Mouse (Mus musculus) liver, embryonic 13.5 days (tissue): ENCODE measurements around the gene Rad54l. TPM values are rescaled to one million over a fixed set of nuclear protein-coding genes. Genes with fewer than 3 reads are reported as not detected.

Experiments
- ATAC-seq: fragments of 200-750 bp; cut with Nextera tagmentation; 2 replicates; pipeline ENCODE4 v1.8.0; 2017; ENCODE audit warnings: low read depth, mild to moderate bottlenecking, moderate number of reproducible peaks, moderate library complexity
- DNase-seq: peaks from one replicate; pipeline ENCODE4 v3.0.0; 2022
- H3K27ac ChIP-seq: fragments of 300-500 bp; sonication (generic); 2 replicates; pipeline ENCODE4 v1.5.1; 2015; ENCODE audit warnings: moderate library complexity, mild to moderate bottlenecking, inconsistent platforms
- H3K27me3 ChIP-seq: fragments of 300-500 bp; sonication (generic); 2 replicates; pipeline ENCODE4 v1.6.1; 2015; ENCODE audit warnings: mild to moderate bottlenecking, inconsistent platforms
- H3K36me3 ChIP-seq: fragments of 300-500 bp; sonication (generic); 2 replicates; pipeline ENCODE4 v1.6.1; 2015; ENCODE audit warnings: mild to moderate bottlenecking, inconsistent platforms
- H3K4me1 ChIP-seq: fragments of 300-500 bp; sonication (generic); replicated peaks from 2 replicates; pipeline ENCODE4 v1.6.1; 2015; ENCODE audit warnings: inconsistent platforms
- H3K4me2 ChIP-seq: fragments of 300-500 bp; sonication (generic); 2 replicates; pipeline ENCODE4 v1.6.1; 2015; ENCODE audit warnings: inconsistent platforms, mild to moderate bottlenecking, moderate library complexity
- H3K4me3 ChIP-seq: fragments of 300-500 bp; sonication (generic); replicated peaks from 2 replicates; pipeline ENCODE4 v1.5.1; 2015; ENCODE audit warnings: mild to moderate bottlenecking, inconsistent platforms
- H3K9ac ChIP-seq: fragments of 300-500 bp; sonication (generic); 2 replicates; pipeline ENCODE4 v1.6.1; 2015; ENCODE audit warnings: mild to moderate bottlenecking, inconsistent platforms
- H3K9me3 ChIP-seq: fragments of 300-500 bp; sonication (generic); replicated peaks from 2 replicates; pipeline ENCODE4 v1.6.1; 2016; ENCODE audit warnings: inconsistent platforms
- WGBS: fragments of 180-500 bp; shearing (Covaris S2); methylation state at CpG from one replicate; pipeline ENCODE4 v1.1.7; 2015; ENCODE audit not compliant: insufficient replicate concordance; 5-methylcytosine and 5-hydroxymethylcytosine counted together
- polyA plus RNA-seq: library from polyadenylated mRNA; unstranded; fragments of >200 nt; fragmentation: Nextera tagmentation; extraction: Ambion mirVana; gene quantifications from 2 replicates; pipeline ENCODE4 v1.2.1, GENCODE M21; 2015

The Rad54l gene
- polyA plus RNA-seq, 1 experiment from 2014 or later, result 33.8 TPM

DNA sequence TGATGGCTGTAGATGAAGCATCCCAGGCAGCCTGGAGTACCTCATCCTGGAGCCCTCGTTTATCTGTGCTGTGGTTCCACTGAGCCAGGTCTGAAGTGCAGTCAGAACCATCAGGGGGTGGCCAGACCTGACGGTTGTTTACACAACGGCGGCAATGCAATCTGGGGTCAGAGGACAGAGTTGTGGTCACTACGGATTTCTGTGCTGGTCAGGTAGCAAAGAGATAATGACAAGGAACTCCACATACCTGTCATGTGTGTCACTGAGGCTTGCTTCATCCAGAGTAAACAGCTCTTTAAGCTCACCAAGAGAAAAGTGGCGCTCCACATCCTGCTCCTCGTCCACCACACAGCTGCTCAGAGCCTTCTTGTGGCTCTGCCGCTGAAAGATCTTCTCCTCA, 26.3 kb downstream of the Rad54l start:
- Histone ChIP-seq H3K9me3 (no peaks in the 10 kb centered on the region), H3K4me3 (no peak overlapping the region), H3K36me3 (peaks cover 98% of the 10 kb centered on the region), H3K27me3 (no peaks in the 10 kb centered on the region), H3K9ac (no peak overlapping the region), H3K4me2 (no peak overlapping the region), H3K27ac (0 out of 2 replicates have a peak overlapping the region, but pooled peaks have one; percentile 0), H3K4me1 (peaks cover 28% of the 10 kb centered on the region)
- peak; percentile 43 for ATAC-seq
- 74% methylated on average over 8 of the region's 8 CpGs for WGBS
- DNase-seq, result no peak

DNA sequence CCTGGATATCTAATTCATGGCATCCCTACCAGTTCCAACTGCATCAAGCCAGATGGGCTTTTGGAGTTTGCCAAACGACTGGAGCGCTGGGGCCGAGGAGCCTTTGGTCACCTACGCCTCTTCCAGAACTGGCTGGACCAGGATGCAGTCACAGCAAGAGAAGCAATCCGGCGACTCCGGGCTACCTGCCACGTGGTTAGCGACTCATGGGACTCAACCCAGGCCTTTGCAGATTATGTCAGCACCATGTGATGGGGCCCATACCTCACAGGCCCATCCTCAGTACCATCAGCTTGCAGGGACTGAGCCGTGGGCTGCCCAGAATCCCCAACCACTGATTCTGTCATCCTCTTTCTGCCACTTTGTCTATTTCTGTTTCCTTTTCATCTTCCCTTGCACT, 27.2 kb downstream of the Rad54l start:
- Histone ChIP-seq H3K36me3 (peaks cover 97% of the 10 kb centered on the region), H3K4me2 (no peak overlapping the region), H3K27ac (0 out of 2 replicates have a peak overlapping the region, but pooled peaks have one; percentile 0), H3K4me1 (peaks cover 18% of the 10 kb centered on the region), H3K27me3 (no peaks in the 10 kb centered on the region), H3K9ac (no peak overlapping the region), H3K4me3 (no peak overlapping the region), H3K9me3 (no peaks in the 10 kb centered on the region)
- 82% methylated on average over 10 of the region's 10 CpGs for WGBS
- ATAC-seq, result no peak
- no peak for DNase-seq

GRCm38 (mm10) chr4:116088510-116089249, 34.8 kb downstream of the Rad54l start:
- Histone ChIP-seq H3K4me3 (no peak overlapping the region), H3K36me3 (peaks cover 73% of the 10 kb centered on the region), H3K27me3 (no peaks in the 10 kb centered on the region), H3K9ac (no peak overlapping the region), H3K4me2 (no peak overlapping the region), H3K9me3 (no peaks in the 10 kb centered on the region), H3K27ac (no peak overlapping the region), H3K4me1 (no peaks in the 10 kb centered on the region)
- DNase-seq (no peak), ATAC-seq (0 out of 2 replicates have a peak, but pooled peaks have one; percentile 2)
- WGBS, result 84% methylated on average over 23 of the region's 23 CpGs

DNA sequence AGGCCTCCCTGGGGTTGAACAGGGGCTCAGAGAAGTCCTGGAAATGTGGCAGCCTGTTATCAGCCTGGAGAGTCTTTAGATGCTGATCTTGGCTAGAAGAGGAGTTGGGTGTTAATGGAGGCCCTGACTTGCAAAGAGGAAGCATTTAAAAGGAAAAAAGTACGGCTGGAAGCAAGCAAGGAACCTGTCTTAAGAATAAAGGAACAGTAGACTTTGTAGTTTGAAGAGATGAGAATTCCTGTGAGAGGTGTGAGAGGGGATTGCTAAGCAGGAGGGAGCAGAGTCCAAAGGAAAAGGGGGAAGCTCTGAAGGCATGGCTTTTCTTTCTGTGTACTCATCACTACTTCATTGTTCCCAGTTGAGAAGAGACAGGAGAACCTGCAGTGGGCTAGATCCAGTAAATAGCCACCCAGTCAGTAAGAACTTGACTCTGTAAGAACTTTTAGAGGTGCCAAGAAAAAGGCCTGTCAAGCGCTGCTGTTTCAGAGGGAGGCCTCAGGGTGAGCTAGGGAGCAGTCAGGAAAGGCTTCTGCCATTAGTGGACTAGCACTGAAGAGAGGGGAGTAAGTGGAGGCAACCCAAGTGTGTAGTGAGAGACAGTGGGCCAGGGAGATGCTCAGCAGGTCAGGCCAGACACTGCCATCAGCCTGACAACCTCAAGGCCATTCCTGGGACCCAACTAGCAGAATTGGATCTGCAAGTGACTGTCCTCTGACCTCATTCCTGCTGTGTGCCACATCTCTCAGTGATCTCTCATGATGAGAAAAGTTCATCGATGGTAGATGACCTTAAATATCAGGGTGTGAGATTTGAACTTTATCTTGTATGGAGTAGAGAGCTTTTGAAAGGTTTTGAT, 46.0 kb downstream of the Rad54l start:
- WGBS, result 40% methylated on average over 3 of the region's 3 CpGs
- H3K9ac ChIP-seq, result peak overlapping the region; percentile 99
- peak overlapping the region; percentile 86 for H3K4me2 ChIP-seq
- no peak for ATAC-seq
- no peak for DNase-seq
- H3K4me3 ChIP-seq, result peak overlapping the region; percentile 97
- peak overlapping the region; percentile 94 for H3K27ac ChIP-seq
- H3K4me1 ChIP-seq, result peaks cover 35% of the 10 kb centered on the region
- H3K9me3 ChIP-seq, result no peaks in the 10 kb centered on the region
- no peaks in the 10 kb centered on the region for H3K27me3 ChIP-seq
- H3K36me3 ChIP-seq, result peaks cover 25% of the 10 kb centered on the region

DNA sequence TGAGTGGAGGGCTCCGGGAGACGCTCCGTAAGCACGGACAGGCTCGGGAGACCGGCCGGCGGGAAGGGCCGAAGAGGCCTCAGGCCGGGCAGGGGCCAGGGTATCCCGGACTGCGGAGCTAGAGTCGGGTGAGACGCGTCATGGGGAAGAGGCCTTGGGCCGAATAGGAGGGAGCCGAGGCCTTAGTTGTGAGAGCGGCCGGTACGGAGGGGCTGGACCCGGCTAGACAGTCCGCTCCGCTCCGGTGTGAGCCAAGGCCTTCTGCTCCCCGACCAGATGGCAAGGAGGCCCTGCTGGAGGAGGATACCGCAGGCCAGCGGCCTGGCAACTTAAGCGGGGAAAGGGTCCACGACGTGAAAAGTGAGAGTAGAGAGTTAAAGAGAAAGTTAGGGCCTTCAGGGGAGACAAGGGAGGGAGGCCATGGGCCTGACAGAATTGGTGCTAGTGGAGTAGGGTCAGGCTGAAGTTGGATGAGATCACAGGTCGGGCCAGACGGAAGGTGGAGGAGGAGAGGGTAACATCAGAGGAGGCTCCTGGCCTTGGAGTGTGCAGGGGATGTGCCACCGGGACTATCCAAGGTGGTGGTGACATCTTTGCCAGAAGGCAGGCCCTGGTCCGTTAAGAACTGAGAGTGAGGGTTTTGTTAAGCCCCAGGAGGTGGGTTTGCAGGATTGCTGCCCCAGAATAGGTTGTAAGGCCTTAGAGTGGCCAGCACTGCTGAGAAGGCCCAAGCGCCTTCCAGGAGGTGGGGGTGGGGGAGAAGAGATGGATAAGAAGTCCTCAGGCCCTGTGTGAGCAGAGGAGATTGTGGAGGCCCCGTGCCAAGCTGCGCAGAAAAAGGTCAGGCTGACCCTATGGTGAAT, 46.9 kb downstream of the Rad54l start:
- ATAC-seq, result peak; percentile 33
- 1% methylated on average over 37 of the region's 37 CpGs for WGBS
- peak overlapping the region; percentile 99 for H3K9ac ChIP-seq
- H3K4me3 ChIP-seq, result peak overlapping the region; percentile 97
- H3K27ac ChIP-seq, result peak overlapping the region; percentile 94
- DNase-seq, result peak; percentile 47
- H3K9me3 ChIP-seq, result no peaks in the 10 kb centered on the region
- H3K27me3 ChIP-seq, result no peaks in the 10 kb centered on the region
- peak overlapping the region; percentile 86 for H3K4me2 ChIP-seq
- H3K36me3 ChIP-seq, result peaks cover 21% of the 10 kb centered on the region
- peaks cover 42% of the 10 kb centered on the region for H3K4me1 ChIP-seq

- peaks cover 17% of the 10 kb centered on the region for H3K36me3 ChIP-seq
- DNase-seq (peak; percentile 60), ATAC-seq (peak; percentile 58)
- no peaks in the 10 kb centered on the region for H3K27me3 ChIP-seq
- H3K4me2 ChIP-seq, result peak overlapping the region; percentile 86
- H3K4me1 ChIP-seq, result peaks cover 42% of the 10 kb centered on the region
- under 1% methylated on average over 75 of the region's 77 CpGs for WGBS
- peak overlapping the region; percentile 97 for H3K4me3 ChIP-seq
- no peaks in the 10 kb centered on the region for H3K9me3 ChIP-seq
- H3K9ac ChIP-seq, result peak overlapping the region; percentile 99
- H3K27ac ChIP-seq, result peak overlapping the region; percentile 94
These were observed 47.7 kb downstream of the Rad54l start for GRCm38 (mm10) chr4:116075631-116076368.

- WGBS, result under 1% methylated on average over 55 of the region's 55 CpGs
These were observed 48.4 kb downstream of the Rad54l start, which contains the start of the genes Uqcrh and Lrrc41 for GRCm38 (mm10) chr4:116074861-116075620. Gene Uqcrh, minus strand, starts transcription at chr4:116075071. Gene Lrrc41, plus strand, starts transcription at chr4:116075269.

GRCm38 (mm10) chr4:116074145-116074675, 49.3 kb downstream of the Rad54l start:
- Histone ChIP-seq H3K36me3 (peaks cover 21% of the 10 kb centered on the region), H3K4me3 (peak overlapping the region; percentile 97), H3K9ac (peak overlapping the region; percentile 99), H3K4me1 (peaks cover 42% of the 10 kb centered on the region), H3K27me3 (no peaks in the 10 kb centered on the region), H3K4me2 (peak overlapping the region; percentile 81), H3K9me3 (no peaks in the 10 kb centered on the region), H3K27ac (peak overlapping the region; percentile 76)
- ATAC-seq (no peak), DNase-seq (peak; percentile 30)
- under 1% methylated on average over 8 of the region's 8 CpGs for WGBS

More at GRCm38 (mm10) chr4:116074861-116075620, 48.4 kb downstream of the Rad54l start, which contains the start of the genes Uqcrh and Lrrc41:
- Histone ChIP-seq H3K4me1 (peaks cover 42% of the 10 kb centered on the region), H3K4me3 (peak within 1 kb of the TSS; percentile 97), H3K36me3 (peaks cover 18% of the 10 kb centered on the region), H3K4me2 (peak within 1 kb of the TSS; percentile 86), H3K9ac (peak within 1 kb of the TSS; percentile 99), H3K27me3 (no peaks in the 10 kb centered on the region), H3K9me3 (no peaks in the 10 kb centered on the region), H3K27ac (peak within 1 kb of the TSS; percentile 94)
- ATAC-seq, result peak; percentile 83
- peak; percentile 88 for DNase-seq

DNA sequence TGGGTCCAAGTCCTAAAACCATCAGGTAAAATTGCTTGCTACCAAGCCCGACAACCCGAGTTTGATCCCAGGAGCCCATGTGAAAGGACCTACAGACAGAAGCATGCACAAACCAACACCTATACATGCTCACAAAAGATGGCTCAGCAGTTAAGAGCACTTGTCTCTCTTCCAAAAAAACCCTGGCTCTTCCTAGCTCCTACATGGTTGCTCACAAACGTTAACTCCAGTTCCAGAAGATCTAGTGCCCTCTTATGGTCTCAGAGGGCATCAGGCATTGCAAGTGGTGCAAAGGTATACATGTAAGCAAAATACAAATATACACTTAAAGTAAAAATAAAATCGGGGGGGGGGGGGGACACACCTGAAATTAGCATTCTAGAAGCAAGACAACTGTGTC, 50.3 kb downstream of the Rad54l start:
- H3K9ac ChIP-seq, result peak overlapping the region; percentile 99
- H3K4me2 ChIP-seq, result peak overlapping the region; percentile 81
- no peak for ATAC-seq
- no peak for DNase-seq
- no peak overlapping the region; the same call in 1 of the 2 replicates for H3K27ac ChIP-seq
- H3K4me3 ChIP-seq, result peak overlapping the region; percentile 97
- no peaks in the 10 kb centered on the region for H3K9me3 ChIP-seq
- peaks cover 31% of the 10 kb centered on the region for H3K36me3 ChIP-seq
- peaks cover 40% of the 10 kb centered on the region for H3K4me1 ChIP-seq
- WGBS, result 47% methylated on average over 4 of the region's 4 CpGs
- H3K27me3 ChIP-seq, result no peaks in the 10 kb centered on the region
